Mouse (Mus musculus) cerebellum, adult 2 months (tissue): ENCODE results near the gene Acox2.

Experiments used
- CTCF ChIP-seq: fragments of 200-500 bp; IDR thresholded peaks from 2 replicates; pipeline ENCODE4 v1.5.1; 2011; ENCODE audit warnings: low read depth, mild to moderate bottlenecking, control low read depth, low read length, moderate library complexity, borderline replicate concordance; ENCODE audit not compliant: insufficient read depth
- POLR2A ChIP-seq: fragments of 200-500 bp; IDR thresholded peaks from 2 replicates; pipeline ENCODE4 v1.6.1; 2011; ENCODE audit warnings: low read length, control low read depth, borderline replicate concordance; ENCODE audit not compliant: insufficient read depth

DNA sequence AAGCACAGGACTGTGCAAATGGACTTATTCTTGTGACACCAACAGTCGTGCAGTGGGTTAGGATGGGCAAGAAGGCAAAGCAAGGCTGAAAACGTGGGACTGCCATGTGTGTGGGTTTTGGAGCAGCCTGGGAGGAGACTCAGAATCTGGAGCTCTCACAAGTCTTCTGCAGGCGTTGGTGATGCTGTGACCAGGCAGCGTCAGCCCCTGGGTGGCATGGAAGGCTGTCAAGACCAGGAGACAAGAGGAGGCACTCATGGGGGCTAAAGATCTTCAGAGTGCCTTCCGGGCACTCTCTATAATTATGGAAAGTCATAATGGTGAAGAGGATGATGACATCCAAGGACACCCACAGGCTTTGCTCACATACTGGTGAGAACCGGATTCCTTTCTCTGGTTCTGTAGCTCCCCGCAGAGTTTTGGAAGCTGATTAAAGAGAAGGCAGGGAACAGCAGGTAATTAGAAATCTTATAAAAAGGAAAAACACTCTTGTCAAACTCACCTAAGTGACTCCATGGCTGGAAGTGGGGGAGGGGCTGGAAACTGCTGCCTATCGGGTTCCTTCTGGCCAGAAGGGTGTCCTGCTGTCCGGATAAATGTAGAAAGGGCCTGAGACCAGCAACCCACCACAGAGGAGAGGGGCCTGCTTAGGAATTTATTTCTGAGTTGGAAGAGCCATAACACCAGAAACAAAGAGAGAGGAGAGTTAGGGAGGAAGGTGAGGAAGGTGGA lies 52.8 kb downstream of the Acox2 start:
- no peak for TF ChIP-seq CTCF
- no peak for TF ChIP-seq POLR2A
